Mouse (Mus musculus) heart, postnatal 14 days (tissue): ENCODE measurements around the gene Arih2. TPM values are rescaled to one million over a fixed set of nuclear protein-coding genes. Genes with fewer than 3 reads are reported as not detected.
A peak's percentile ranks its signal among the peaks of the same experiment; 100 is the strongest.
"Not testable (repeated sequence)": the region's sequence is repeated elsewhere in the genome, so short reads cannot be mapped to it uniquely, and the experiment has no call there.

Source experiments
- DNase-seq, 2 experiments: peaks; one replicate each; pipeline ENCODE4 v3.0.0; 2021 to 2022
- intact Hi-C: fragments of 180-260 bp; cut with DNase I; formaldehyde crosslinking; loops from one replicate; pipeline ENCODE4 v1.15.1; 2025
- long read RNA-seq, 2 experiments: library from polyadenylated mRNA; stranded (forward); transcript quantifications; one replicate each; pipeline ENCODE4 v2.0.0; 2021
- total RNA-seq, 2 experiments: library from RNA; stranded (reverse); gene quantifications; 2 replicates each; pipeline ENCODE4 v1.2.3; 2021

Gene Arih2
- total RNA-seq = 10 to 100 TPM; 47.7 to 48.0 TPM
- long read RNA-seq, experiment 1, transcript Arih2-208 (1 exons, 3,664 nt) = minor isoform, 6 of 46 reads
- long read RNA-seq, experiment 1, transcript Arih2-201 (16 exons, 3,924 nt) = major isoform, 18 of 46 reads
- long read RNA-seq, experiment 1, partial matches to known transcripts = 7 of 46 reads
- long read RNA-seq, experiment 1, other reads (novel, unspliced or antisense) = 15 of 46 reads
- long read RNA-seq, experiment 2, transcript Arih2-201 (16 exons, 3,924 nt) = major isoform, 23 of 43 reads
- long read RNA-seq, experiment 2, partial matches to known transcripts = 4 of 43 reads
- long read RNA-seq, experiment 2, other reads (novel, unspliced or antisense) = 15 of 43 reads

DNA sequence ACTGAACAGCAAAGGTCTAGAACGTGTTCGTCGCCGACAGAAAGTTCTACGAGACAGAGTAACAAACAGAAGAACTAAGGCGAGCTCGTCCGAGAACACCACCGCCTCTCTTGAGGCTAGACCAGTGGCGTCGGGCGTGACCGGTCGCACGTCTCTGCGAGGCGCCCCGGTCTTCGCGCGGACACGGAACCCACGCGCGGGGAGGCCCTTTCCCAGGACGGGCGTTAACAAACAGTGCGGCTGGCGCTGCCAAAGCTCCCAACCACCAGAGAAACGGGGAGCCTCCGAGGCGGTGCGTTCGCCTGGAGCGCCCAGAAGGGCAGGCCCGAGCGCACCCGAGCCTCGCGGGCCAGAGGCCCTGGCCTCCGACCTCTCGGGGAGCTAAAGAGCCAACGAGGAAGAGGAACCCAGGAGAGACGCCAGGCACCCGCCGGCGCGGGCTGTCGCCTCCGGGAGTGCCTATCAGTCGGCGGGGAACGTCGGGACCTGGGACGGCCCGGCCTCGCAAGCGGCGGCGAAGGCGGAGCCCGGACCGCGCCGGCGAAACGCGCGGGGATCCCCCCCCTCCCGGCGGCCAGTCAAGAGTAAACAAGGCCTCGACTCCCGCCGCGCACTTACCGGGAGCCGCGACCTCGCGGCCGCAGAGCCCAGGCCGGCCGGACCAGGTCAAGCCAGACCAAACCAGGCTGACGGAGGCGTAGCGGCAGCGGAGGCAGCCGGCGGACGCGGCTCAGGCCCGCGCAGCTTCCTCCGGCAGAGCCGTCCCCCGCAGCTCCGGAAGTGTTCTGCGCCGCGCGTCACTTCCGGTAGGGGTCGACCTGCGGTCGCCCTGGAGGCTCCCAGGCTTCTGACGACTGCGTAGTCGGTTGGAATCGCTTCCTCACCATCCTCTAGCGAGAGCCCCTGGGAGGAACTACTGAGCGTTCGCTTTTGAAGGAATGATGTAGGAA, at the start of gene Arih2:
TSS of gene Arih2 (minus strand) at position 776 of the 950 bp plus-strand sequence.
- peak; percentile 92 to 95 for DNase-seq
- intact Hi-C loops = loop anchor here (5.0 kb wide), 1 partner anchor 52 kb away; the partner anchor contains the start of gene P4htm

DNA sequence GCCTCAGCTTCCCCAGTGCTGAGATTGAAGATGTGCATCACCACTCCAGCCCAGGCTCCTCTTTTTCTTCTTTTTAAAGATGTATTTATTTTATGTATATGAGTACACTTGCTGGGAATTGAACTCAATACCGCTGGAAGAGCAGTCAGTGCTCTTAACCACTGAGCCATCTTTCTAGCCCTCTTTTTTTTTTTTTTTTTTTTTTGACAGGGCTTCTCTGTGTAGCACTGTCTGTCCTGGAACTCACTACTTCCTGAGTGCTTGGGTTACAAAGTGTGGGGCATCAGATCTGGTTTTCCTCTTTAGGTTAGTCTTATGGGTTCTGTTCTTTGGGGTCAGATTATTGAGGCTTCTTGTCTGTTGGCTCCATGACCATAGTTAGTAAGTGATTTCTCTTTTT, 45.3 kb upstream of the Arih2 start:
- DNase-seq = no peak
- intact Hi-C loops = no loop called here

DNA sequence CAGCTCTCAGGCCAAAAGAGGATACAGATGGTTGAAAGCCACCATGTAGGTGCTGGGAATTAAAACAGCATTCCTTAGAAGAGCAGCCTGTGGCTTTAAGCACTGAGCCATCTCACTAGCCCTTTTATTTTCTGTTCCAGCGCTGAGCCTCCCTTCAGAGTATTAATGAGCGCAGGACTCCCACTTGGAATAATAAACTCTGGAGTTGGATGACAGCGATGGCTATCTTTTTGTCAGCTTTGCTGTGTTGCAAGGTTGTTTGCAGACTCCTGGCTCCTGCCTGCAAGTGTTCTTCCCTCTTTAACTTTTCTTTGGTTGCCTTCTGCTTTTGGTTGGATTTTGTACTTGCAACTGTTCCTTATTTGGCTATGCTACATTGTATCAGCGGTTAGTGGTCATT, 44.8 kb upstream of the Arih2 start:
- intact Hi-C loops = no loop called here
- no peak for DNase-seq

DNA sequence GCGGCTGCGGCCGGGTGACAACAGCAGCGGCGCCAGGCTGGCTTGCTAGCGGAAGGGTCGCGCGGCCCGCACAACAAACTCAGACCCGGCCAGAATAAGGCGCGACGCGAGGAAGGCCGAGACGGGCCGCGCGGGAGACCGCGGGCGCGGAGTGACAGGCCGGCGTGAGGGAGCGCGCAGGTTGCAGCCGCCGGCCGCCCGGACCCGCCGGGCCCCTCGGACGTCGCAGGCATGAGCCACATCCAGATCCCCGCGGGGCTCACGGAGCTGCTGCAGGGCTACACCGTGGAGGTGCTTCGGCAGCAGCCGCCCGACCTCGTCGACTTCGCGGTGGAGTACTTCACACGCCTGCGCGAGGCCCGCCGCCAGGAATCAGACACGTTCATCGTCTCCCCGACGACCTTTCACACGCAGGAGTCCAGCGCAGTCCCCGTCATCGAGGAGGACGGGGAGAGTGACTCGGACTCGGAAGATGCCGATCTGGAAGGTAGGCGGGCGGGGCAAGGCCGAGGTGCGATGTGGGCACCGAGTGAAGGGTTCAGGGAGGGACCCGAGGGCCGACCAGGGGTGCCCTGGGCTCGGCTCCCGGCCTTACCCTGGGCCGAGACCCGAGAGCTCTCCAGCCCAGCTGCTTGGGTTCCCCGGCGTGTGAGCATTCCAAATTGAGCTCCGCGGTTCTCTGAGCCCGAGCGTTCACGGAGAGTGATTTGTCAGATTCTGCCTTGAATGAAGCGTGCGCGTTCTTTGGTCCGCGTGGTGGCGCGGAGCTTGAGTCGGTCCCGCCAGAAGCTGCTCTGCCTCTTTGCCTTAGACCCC, 43.2 kb upstream of the Arih2 start:
- intact Hi-C loops = no loop called here
- DNase-seq = peak; percentile 61

DNA sequence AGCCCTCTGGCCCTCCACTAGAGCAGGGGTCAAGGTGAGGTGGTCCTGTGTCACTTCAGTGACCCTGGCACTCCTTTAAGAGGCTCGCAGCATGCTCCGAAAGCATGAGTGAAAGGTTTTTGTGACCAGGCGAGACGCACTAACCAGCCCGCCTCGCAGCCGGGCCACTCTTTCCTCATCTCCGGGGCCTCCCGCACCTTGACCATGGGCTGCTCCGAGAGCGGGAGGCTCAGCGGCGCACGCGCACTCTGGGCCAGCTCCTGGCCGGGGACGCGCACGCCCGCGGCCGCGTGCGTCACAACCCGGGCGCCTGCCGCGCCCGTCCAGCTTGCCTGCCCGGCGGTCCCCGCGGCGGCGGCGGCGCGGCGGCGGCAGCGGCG, 42.6 kb upstream of the Arih2 start:
- DNase-seq = peak; percentile 93 to 94
- intact Hi-C loops = no loop called here

DNA sequence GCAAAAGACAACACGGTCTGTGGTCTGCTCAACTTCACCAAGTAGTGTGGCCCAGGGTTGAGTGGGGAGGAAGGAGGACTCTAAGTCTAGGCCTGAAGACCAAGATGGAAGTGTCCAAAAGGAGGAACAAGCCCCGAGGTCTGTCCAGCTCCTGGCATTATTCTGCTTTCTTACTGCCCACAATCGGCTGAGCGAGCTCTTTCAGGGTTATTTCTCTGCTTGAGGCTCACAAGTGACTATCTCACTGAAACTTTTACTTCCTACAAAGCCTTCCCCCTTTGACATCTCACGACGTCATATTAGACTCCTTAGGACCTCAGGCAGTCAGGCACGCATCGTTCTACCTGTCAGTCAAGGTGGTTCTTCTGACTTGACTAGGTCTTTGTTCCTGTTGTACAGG, 42.2 kb upstream of the Arih2 start:
- intact Hi-C loops = no loop called here
- no peak for DNase-seq

DNA sequence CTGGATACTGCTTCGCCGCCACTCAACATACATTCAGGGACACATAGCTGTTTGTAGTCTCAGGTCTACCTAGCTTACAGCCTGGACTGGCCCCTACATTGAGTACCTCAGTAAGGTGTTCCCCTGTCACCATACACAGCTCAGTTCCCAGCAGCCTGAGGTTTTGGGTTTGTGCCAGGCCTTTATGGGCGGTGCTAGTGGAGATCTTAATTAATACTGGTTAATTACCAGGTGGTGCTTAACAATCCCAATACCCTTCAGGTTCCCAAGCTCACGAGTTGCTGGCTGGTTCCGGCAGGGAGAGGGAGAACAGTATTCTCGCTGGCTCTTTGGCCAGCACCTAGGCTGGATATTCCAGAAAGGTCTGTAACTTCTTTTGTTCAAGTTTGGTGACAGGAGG, 41.7 kb upstream of the Arih2 start:
- intact Hi-C loops = no loop called here
- no peak for DNase-seq

DNA sequence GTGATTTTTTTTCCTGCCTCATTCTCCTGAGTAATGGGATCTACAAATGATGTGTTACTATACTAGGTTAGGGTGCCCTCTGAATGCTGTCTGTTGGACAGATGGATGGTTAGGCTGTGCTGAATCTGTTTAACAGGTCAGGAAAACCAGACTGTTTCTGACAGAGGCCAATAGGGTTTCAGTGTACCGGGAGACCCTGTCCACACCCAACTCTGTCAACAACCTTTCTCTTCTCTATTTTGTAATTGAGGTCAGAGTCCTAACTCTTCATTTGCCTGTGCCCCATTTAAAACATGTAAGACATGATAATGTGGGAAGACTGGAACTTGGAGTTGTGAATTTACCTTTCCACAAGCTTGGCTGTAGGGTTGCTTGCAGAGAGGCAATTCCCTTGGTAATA, 40.8 kb upstream of the Arih2 start:
- no peak for DNase-seq
- intact Hi-C loops = no loop called here

DNA sequence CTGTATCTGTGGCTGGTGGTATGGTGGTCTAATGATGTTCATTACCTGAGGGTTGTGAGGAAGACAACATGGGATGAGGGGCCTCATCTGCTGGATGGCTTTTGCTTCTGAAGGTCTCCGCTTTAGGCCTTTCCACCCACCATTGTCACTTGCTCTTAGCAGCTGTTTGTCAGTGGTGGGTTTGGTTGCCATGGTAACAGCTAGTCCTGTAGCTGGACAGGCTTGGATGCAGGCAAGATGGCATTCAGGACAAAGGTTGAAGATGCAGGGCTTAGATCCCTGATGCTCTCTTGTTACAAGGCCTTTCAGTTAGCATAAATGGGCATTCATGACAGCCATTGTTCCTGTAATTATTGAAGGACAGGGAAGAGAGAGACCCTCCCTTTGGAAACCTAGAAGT, 39.9 kb upstream of the Arih2 start, which contains the start of gene Prkar2a:
TSS of gene Prkar2a (plus strand) at position 209 of the 400 bp plus-strand sequence.
- intact Hi-C loops = no loop called here
- DNase-seq = no peak

DNA sequence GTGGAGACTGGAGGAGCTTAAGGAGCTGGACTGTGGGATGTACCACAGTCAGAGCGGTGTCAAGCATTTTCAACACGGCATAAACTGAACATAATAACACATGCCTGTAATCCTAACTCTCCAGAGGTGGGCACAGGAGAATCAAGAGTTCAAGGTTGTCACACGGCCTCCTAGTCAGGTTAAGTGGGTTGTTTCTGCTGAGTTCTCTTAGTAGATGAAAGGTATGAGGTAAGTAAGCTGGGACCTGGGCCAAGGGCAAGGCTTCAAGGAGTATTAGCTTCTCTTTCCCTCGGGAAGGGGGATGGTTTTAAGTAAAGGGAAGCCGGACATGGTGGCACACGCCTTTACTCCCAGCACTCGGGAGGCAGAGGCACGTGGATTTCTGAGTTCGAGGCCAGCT, 39.3 kb upstream of the Arih2 start:
- intact Hi-C loops = no loop called here
- DNase-seq = no peak

DNA sequence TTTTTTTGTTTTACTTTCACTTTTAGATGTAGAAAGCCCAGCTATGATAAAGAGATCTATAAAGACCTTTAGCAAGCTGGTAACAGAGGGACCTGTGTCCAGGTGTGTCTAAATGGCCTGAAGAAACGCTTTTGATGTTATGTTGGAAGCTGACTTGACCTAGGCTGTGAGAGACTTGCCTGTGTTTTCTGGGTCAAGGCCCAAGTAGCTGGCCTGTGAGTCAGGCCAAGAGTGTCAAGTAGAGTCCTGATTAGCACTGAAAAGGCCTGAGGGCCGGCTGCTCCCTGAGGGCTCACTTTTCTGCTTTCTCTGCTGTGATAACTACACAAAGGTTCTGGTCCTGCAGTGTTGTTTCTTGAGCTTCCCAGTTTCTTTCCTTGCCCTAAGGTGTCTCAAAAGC, 38.5 kb upstream of the Arih2 start:
- DNase-seq = no peak
- intact Hi-C loops = no loop called here

DNA sequence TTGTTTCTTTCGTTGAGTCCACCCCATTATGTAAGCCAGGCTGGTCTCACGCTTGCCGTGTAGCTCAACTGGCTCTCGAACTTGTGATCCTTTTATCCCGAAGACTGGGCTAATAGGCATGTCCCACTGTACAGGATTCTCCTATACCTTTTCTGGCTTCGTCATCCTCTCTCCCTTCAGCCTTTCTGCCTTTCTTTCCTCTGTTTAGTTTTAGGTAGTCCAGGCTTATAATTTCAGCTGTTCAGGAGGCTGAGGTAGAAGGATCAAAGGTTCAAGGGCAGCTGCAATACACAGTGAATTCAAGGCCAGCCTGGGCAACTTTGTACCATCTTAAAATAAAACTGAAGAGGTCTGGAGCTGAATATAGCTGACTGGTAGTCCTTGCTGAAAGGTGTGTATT, 38.0 kb upstream of the Arih2 start:
- no peak for DNase-seq
- intact Hi-C loops = no loop called here

DNA sequence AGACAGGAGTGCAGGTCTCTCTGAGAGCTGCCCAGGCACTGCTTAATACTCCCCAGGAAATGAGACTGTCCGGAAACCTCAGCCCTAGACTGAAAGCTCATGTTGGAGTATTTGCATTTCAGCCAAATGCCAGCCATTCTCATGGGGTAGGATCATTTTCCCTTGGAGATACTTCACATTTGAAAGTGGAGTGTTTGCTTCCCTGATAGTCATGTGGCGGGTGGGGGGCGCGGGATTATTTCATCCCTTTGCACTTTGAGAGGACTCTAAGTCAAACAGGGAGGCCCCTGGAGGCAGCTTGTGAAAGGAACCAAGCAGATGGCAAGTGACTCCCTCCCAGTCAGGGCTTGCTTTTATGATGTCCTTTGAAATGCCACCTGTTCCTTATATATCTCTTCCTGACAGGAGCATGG, 37.3 kb upstream of the Arih2 start:
- DNase-seq = no peak
- intact Hi-C loops = no loop called here

DNA sequence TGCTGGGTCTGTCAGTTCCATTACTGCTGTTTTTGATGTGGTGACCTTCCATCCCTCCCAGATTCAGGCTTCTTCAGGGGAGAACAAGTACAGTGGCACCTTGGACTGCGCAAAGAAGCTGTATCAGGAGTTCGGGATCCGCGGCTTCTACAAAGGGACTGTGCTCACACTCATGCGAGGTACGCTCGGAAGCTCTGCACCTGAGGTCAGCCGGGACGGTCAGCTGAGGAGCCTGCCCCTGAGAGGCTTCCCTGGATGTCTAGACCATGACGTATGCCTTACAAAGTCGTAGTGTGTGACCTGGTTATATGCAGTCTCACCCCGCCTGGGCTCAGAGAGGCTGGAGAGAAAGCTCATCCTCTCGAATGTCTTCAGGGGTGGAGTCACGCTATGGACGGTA, 30.8 kb upstream of the Arih2 start:
- intact Hi-C loops = no loop called here
- no peak for DNase-seq

DNA sequence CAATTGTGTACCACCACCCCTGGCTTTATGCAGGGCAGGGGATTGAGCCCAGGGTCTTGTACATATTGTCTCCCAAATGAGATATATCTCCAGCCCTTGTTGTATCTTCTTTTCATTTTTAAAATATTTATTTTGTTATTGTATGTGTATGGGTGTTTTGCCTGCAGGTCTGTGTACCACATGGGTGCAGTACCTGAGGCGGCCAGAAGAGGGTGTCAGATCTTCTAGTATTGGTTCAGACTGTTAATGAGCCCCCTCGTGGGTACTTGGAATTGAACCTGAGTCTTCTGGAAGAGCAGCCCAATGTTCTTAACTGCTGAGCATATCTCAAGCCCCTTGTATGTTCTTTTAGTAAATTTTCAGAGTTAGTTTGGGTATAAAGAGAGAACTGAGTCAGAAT, 24.0 kb upstream of the Arih2 start:
- intact Hi-C loops = no loop called here
- peak in 1 of 2 experiments; percentile 18 for DNase-seq

DNA sequence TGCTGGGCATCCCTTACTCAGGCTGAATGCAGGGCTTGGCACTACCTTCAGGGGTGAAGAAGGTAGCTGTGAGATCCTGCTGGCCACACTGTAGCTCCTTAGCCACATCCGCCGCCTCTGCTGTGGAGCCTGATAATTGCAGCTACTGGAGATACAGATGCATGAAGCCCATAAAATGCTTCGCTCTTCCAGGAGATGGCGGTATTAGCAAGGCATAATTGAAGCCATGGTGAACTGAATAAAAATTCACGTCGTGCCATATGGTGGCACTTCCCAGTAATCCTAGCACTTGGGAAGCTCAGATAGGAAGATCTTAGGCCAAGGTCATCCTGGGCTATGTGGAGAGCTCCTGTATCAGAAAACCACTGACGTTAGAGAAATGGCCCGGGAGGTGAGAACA, 20.7 kb upstream of the Arih2 start:
- intact Hi-C loops = no loop called here

DNA sequence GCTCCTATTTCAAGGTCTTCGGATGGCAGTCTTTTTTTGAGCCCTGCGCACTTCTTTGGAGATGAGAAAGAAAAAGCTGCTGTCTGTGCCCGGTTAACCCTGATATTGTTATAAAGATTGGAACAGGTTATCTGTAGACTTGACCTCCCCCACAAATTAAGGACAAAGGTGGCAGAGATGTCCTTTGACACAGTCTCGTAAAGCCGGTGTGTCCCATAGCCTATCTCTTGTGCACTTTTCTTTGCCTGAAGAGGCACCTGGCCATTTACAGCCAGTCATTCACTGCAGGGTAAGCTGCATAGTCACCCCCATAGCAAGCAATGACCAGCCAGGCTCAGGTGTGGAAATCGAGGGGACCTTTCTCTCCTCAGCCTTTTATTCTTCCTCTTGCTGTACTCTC, 13.5 kb upstream of the Arih2 start:
- DNase-seq = peak in 1 of 2 experiments; percentile 5
- intact Hi-C loops = loop anchor here (1.0 kb wide), 1 partner anchor 12 kb away; no protein-coding TSS in a partner anchor

More for the DNA sequence above, 20.7 kb upstream of the Arih2 start:
- peak in 1 of 2 experiments; percentile 14 for DNase-seq

DNA sequence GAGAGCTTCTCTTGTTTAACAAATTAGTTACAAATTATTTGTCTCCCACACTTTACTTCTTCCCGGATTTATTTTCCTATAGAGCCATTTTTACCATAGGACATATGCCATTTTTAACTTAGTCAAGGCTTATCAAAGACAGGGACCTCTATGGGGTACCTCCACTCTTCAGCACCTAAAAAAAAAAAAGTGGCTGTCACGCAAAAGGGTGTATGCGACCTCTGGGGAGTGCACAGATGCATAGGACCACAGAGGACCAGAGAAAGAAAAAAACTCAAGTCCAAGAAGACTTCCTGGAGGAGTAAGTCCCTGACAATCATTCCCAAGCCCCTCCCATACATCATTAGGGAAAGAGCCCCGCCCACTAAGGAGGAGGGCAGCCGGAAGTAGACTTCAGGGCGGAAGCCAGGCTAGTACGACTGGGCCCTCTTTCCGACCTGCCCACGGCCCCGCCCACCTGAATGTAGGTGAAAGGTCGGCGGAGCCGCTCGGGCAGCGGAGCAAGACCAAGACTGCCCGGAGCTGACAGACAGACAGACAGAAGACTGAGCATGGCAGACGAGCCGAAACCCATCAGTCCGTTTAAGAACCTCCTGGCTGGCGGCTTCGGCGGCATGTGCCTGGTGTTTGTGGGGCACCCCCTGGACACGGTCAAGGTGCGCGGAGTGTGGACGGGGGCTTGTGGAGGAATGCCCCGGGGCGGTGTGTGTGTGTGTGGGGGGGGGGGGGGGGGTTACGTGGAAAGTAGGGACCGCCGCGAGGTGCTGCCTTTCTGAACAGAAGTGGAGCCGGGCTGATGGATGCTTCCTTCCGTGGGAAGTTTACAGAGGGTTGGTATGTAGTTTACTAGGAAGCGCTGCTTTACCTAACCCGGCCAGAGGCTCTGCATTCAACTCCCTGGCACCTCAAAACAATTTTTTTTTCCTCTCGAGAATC, 12.8 kb upstream of the Arih2 start, which contains the start of gene Slc25a20:
TSS of gene Slc25a20 (plus strand) at position 412 of the 936 bp plus-strand sequence.
- intact Hi-C loops = no loop called here
- DNase-seq = peak; percentile 79 to 88

DNA sequence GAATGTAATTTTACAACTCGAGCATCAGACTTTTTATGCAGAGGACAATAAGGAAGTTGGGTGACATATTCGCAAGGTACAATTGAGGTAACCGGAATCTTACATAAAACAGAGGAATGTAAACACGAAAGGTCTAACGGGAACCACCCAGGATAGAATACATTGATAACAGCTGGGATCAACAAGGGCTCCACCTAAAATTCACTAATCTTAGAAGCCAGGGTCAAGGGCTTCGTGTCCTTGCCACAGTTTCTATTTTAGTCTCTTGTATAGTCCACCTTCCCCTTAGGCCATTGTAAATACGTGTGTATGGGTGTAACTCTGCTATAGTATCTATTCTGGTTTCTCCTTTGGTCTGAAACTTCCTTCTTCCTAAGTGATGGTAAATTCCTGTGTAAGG, 6.7 kb upstream of the Arih2 start:
- DNase-seq, intact Hi-C loops: not testable (repeated sequence)
